Mouse (Mus musculus): ENCODE measurements at regions not wholly inside any gene's neighbourhood (a gene's known extent, or its start where the extent isn't known, plus 50 kb on each side); places are given as distances from the start of the nearest gene placed in this dataset.

GRCm38 (mm10) chr6:147873173-147873572, 173.9 kb upstream of the Far2 start:
- Histone ChIP-seq H3K36me3 (ENCODE audit: control insufficient read depth, insufficient read depth) (no peaks in the 10 kb centered on the region), H3K4me3 (ENCODE audit: low read depth, low read length) (no peak overlapping the region), H3K9ac (ENCODE audit: low read depth, low read length) (no peak overlapping the region), H3K4me2 (replicated peaks; ENCODE audit: low read depth) (no peak overlapping the region), H3K27me3 (replicated peaks; ENCODE audit: control insufficient read depth, insufficient read depth, low read length) (no peaks in the 10 kb centered on the region), H3K9me3 (ENCODE audit: control insufficient read depth) (no peaks in the 10 kb centered on the region), H3K27ac (ENCODE audit: low read depth, low read length) (no peak overlapping the region), H3K4me1 (replicated peaks; ENCODE audit: control insufficient read depth, insufficient read depth, low read length) (no peaks in the 10 kb centered on the region)
- ATAC-seq, result no peak
- TF ChIP-seq CTCF (IDR thresholded peaks at IDR 0.05; ENCODE audit: low read depth), result no peak
- WGBS, result 48% methylated on average over 3 of the region's 3 CpGs

GRCm38 (mm10) chr6:147878485-147878884, 168.6 kb upstream of the Far2 start:
- TF ChIP-seq CTCF (IDR thresholded peaks at IDR 0.05; ENCODE audit: low read depth), result no peak
- H3K9ac ChIP-seq (ENCODE audit: low read depth, low read length), result no peak overlapping the region
- WGBS, result 78% methylated on average over 3 of the region's 3 CpGs

GRCm38 (mm10) chr6:147885902-147886301, 161.2 kb upstream of the Far2 start:
- TF ChIP-seq CTCF (IDR thresholded peaks at IDR 0.05; ENCODE audit: low read depth), result no peak
- Histone ChIP-seq H3K4me2 (replicated peaks; ENCODE audit: low read depth) (no peak overlapping the region), H3K4me3 (ENCODE audit: low read depth, low read length) (no peak overlapping the region), H3K9ac (ENCODE audit: low read depth, low read length) (no peak overlapping the region), H3K27me3 (replicated peaks; ENCODE audit: control insufficient read depth, insufficient read depth, low read length) (no peaks in the 10 kb centered on the region), H3K9me3 (ENCODE audit: control insufficient read depth) (no peaks in the 10 kb centered on the region), H3K36me3 (ENCODE audit: control insufficient read depth, insufficient read depth) (no peaks in the 10 kb centered on the region), H3K4me1 (replicated peaks; ENCODE audit: control insufficient read depth, insufficient read depth, low read length) (no peaks in the 10 kb centered on the region), H3K27ac (ENCODE audit: low read depth, low read length) (no peak overlapping the region)
- 82% methylated on average over 4 of the region's 4 CpGs for WGBS
- no peak for ATAC-seq

More at GRCm38 (mm10) chr6:147878485-147878884, 168.6 kb upstream of the Far2 start:
- ATAC-seq, result no peak
- H3K27ac ChIP-seq (ENCODE audit: low read depth, low read length), result no peak overlapping the region
- H3K4me1 ChIP-seq (replicated peaks; ENCODE audit: control insufficient read depth, insufficient read depth, low read length), result no peaks in the 10 kb centered on the region
- H3K4me2 ChIP-seq (replicated peaks; ENCODE audit: low read depth), result no peak overlapping the region
- H3K9me3 ChIP-seq (ENCODE audit: control insufficient read depth), result no peaks in the 10 kb centered on the region
- no peaks in the 10 kb centered on the region for H3K36me3 ChIP-seq (ENCODE audit: control insufficient read depth, insufficient read depth)
- no peak overlapping the region for H3K4me3 ChIP-seq (ENCODE audit: low read depth, low read length)
- no peaks in the 10 kb centered on the region for H3K27me3 ChIP-seq (replicated peaks; ENCODE audit: control insufficient read depth, insufficient read depth, low read length)

- Histone ChIP-seq H3K4me1 (replicated peaks; ENCODE audit: control insufficient read depth, insufficient read depth, low read length) (no peaks in the 10 kb centered on the region), H3K9me3 (ENCODE audit: control insufficient read depth) (no peaks in the 10 kb centered on the region), H3K4me3 (ENCODE audit: low read depth, low read length) (no peak overlapping the region), H3K27ac (ENCODE audit: low read depth, low read length) (no peak overlapping the region), H3K27me3 (replicated peaks; ENCODE audit: control insufficient read depth, insufficient read depth, low read length) (no peaks in the 10 kb centered on the region), H3K36me3 (ENCODE audit: control insufficient read depth, insufficient read depth) (no peaks in the 10 kb centered on the region), H3K9ac (ENCODE audit: low read depth, low read length) (no peak overlapping the region), H3K4me2 (replicated peaks; ENCODE audit: low read depth) (no peak overlapping the region)
- no peak for ATAC-seq
- TF ChIP-seq CTCF (IDR thresholded peaks at IDR 0.05; ENCODE audit: low read depth), result no peak
- WGBS, result 40% methylated on average over 1 of the region's 1 CpGs
Observed at GRCm38 (mm10) chr6:147919697-147920096, 127.4 kb upstream of the Far2 start.

- Histone ChIP-seq H3K27ac (ENCODE audit: low read depth, low read length) (no peak overlapping the region), H3K4me3 (ENCODE audit: low read depth, low read length) (no peak overlapping the region), H3K9me3 (ENCODE audit: control insufficient read depth) (no peaks in the 10 kb centered on the region), H3K9ac (ENCODE audit: low read depth, low read length) (no peak overlapping the region), H3K4me2 (replicated peaks; ENCODE audit: low read depth) (no peak overlapping the region), H3K36me3 (ENCODE audit: control insufficient read depth, insufficient read depth) (no peaks in the 10 kb centered on the region), H3K27me3 (replicated peaks; ENCODE audit: control insufficient read depth, insufficient read depth, low read length) (no peaks in the 10 kb centered on the region), H3K4me1 (replicated peaks; ENCODE audit: control insufficient read depth, insufficient read depth, low read length) (no peaks in the 10 kb centered on the region)
- 74% methylated on average over 5 of the region's 5 CpGs for WGBS
- ATAC-seq, result no peak
- no peak for TF ChIP-seq CTCF (IDR thresholded peaks at IDR 0.05; ENCODE audit: low read depth)
Observed at GRCm38 (mm10) chr6:147921091-147921490, 126.0 kb upstream of the Far2 start.

- no peaks in the 10 kb centered on the region for H3K9me3 ChIP-seq (ENCODE audit: control insufficient read depth)
- no peaks in the 10 kb centered on the region for H3K36me3 ChIP-seq (ENCODE audit: control insufficient read depth, insufficient read depth)
- no peak for TF ChIP-seq CTCF (IDR thresholded peaks at IDR 0.05; ENCODE audit: low read depth)
- no peaks in the 10 kb centered on the region for H3K27me3 ChIP-seq (replicated peaks; ENCODE audit: control insufficient read depth, insufficient read depth, low read length)
- H3K4me1 ChIP-seq (replicated peaks; ENCODE audit: control insufficient read depth, insufficient read depth, low read length), result no peaks in the 10 kb centered on the region
- H3K4me3 ChIP-seq (ENCODE audit: low read depth, low read length), result no peak overlapping the region
- no peak overlapping the region for H3K4me2 ChIP-seq (replicated peaks; ENCODE audit: low read depth)
- no peak overlapping the region for H3K9ac ChIP-seq (ENCODE audit: low read depth, low read length)
- WGBS, result 71% methylated on average over 5 of the region's 5 CpGs
- H3K27ac ChIP-seq (ENCODE audit: low read depth, low read length), result no peak overlapping the region
- no peak for ATAC-seq
Observed at GRCm38 (mm10) chr6:147922506-147922905, 124.6 kb upstream of the Far2 start.

GRCm38 (mm10) chr6:147923246-147923645, 123.8 kb upstream of the Far2 start:
- Histone ChIP-seq H3K27ac (ENCODE audit: low read depth, low read length) (no peak overlapping the region), H3K4me1 (replicated peaks; ENCODE audit: control insufficient read depth, insufficient read depth, low read length) (no peaks in the 10 kb centered on the region), H3K36me3 (ENCODE audit: control insufficient read depth, insufficient read depth) (no peaks in the 10 kb centered on the region), H3K27me3 (replicated peaks; ENCODE audit: control insufficient read depth, insufficient read depth, low read length) (no peaks in the 10 kb centered on the region), H3K4me2 (replicated peaks; ENCODE audit: low read depth) (no peak overlapping the region), H3K9me3 (ENCODE audit: control insufficient read depth) (no peaks in the 10 kb centered on the region), H3K4me3 (ENCODE audit: low read depth, low read length) (no peak overlapping the region), H3K9ac (ENCODE audit: low read depth, low read length) (no peak overlapping the region)
- no peak for TF ChIP-seq CTCF (IDR thresholded peaks at IDR 0.05; ENCODE audit: low read depth)
- no peak for ATAC-seq
- WGBS, result 91% methylated on average over 8 of the region's 8 CpGs
